Mouse (Mus musculus) cortical plate, adult 2 months (tissue): ENCODE results near the gene Pde10a.

Source experiments
- CTCF ChIP-seq: fragments of 200-500 bp; IDR thresholded peaks from 2 replicates; pipeline ENCODE4 v1.5.1; 2011; ENCODE audit warnings: mild to moderate bottlenecking, control low read depth, low read length; ENCODE audit not compliant: insufficient read depth; ENCODE audit errors: extremely low read depth
- POLR2A ChIP-seq: fragments of 200-500 bp; IDR thresholded peaks from 2 replicates; pipeline ENCODE4 v1.6.1; 2011; ENCODE audit warnings: mild to moderate bottlenecking, low read length, control low read depth; ENCODE audit not compliant: insufficient read depth; ENCODE audit errors: extremely low read depth

- TF ChIP-seq CTCF (no peak), POLR2A (no peak)
These were observed 261.3 kb downstream of the Pde10a start for GRCm38 (mm10) chr17:8786484-8786883.
